Mouse (Mus musculus) erythroblast, embryonic 14.5 days (primary cell): ENCODE data around the gene Cacna1c.

Source experiments
- GATA1 ChIP-seq: IDR thresholded peaks from 2 replicates; pipeline ENCODE4 v1.6.1; 2012; ENCODE audit warnings: low read length, inconsistent platforms, mixed read lengths
- TAL1 ChIP-seq: IDR thresholded peaks from 3 replicates; pipeline ENCODE4 v1.6.1; 2012; ENCODE audit warnings: low read length, inconsistent platforms, mixed read lengths

DNA sequence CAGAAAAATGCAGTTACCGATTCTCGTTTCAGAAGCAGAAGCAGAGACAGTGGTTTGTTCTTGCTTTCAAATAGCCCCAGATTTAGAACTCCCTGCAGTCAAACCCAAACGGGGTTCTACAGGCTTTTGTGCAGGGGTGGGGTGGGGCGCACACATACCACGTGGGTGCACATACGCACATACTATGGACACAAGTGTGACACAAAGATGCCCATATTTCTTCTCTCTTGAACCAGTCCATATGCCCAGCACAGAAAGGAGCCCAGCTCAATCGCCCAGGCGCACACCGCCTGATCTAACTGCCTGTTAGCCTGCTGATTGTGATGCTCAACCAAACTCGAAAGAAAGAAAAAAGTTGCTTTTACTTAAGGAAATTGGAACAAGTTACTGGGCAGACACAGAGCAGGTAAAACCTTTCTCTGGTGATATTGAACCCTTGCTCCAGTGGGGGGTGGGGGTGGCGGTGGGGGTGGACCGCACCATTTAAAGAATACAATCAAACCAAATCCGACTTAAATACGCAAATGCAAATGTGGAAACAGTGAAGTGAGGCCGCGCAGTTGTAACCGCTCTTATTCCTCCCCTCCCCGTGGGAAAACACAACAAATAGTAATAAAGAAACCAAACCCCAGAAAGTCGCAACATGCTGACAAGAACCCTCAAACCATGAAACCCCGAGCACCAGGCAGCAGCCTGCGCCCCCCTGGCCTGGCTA lies 603.4 kb downstream of the Cacna1c start:
- TF ChIP-seq GATA1: no peak
- TF ChIP-seq TAL1: no peak
